In genomic region chr9:41805491-41806288, GRCm38 (mm10) we compare ENCODE assay signal across 9 mouse cellular contexts.
DNase-seq lines count a peak whose midpoint lies in the region; ATAC-seq lines count a peak whose summit lies in the region.
"Had no signal": no experiment of that assay in that cellular context is flagged by ENCODE, and none has a peak within 500 bp of the region (broad histone marks: within the 10 kb centered on the region; RNA-seq: fewer than 3 reads in every experiment).

No protein-coding gene starts in this region.

- H3K4me2 ChIP-seq in heart, embryonic 15.5 days, result 0 out of 2 replicates have a peak overlapping the region, but pooled peaks have one; percentile 21
- 0 out of 2 replicates have a peak overlapping the region, but pooled peaks have one; percentile 13 for H3K4me2 ChIP-seq in hindbrain, embryonic 12.5 days (replicated peaks)

- no peaks in the 10 kb centered on the region for H3K9me3 ChIP-seq in heart, embryonic 15.5 days (replicated peaks)
- no peaks in the 10 kb centered on the region for H3K9me3 ChIP-seq in hindbrain, embryonic 12.5 days (replicated peaks)
- H3K9me3 ChIP-seq in midbrain, embryonic 10.5 days (replicated peaks), result peaks cover 7% of the 10 kb centered on the region

- no peaks in the 10 kb centered on the region for H3K27me3 ChIP-seq in heart, embryonic 15.5 days
- H3K27me3 ChIP-seq in hindbrain, embryonic 12.5 days, result no peaks in the 10 kb centered on the region; the same call in 1 of the 2 replicates
- H3K27me3 ChIP-seq in midbrain, embryonic 10.5 days (ENCODE audit: low read depth, poor library complexity, severe bottlenecking), result no peaks in the 10 kb centered on the region

- DNase-seq in heart, adult 8-10 months (ENCODE audit: low spot score), result no peak
- peak; percentile 81 for DNase-seq in embryo, embryonic 10 days (ENCODE audit: low spot score)
- DNase-seq in midbrain, embryonic 10.5 days (ENCODE audit: low spot score), result peak; percentile 77
- DNase-seq in adrenal gland, postnatal 25 days, result no peak
- DNase-seq in thymus, adult 18-20 months, result no peak
- DNase-seq in left cerebral cortex, postnatal 14 days (ENCODE audit: low spot score in 2 of 2), result no peak

- no peak for ATAC-seq in heart, embryonic 15.5 days (replicated peaks; ENCODE audit: insufficient number of reproducible peaks, insufficient read depth, low FRiP score, low read depth)
- ATAC-seq in hindbrain, embryonic 12.5 days (ENCODE audit: low FRiP score), result peak; percentile 46; the same call in 1 of the 2 replicates

- no peak overlapping the region for H3K9ac ChIP-seq in heart, embryonic 15.5 days
- H3K9ac ChIP-seq in hindbrain, embryonic 12.5 days, result no peak overlapping the region

- H3K27ac ChIP-seq in heart, embryonic 15.5 days, result peak overlapping the region; percentile 41
- H3K27ac ChIP-seq in hindbrain, embryonic 12.5 days, result peak overlapping the region; percentile 82
- H3K27ac ChIP-seq in midbrain, embryonic 10.5 days (replicated peaks), result peak overlapping the region; percentile 89

- no peak overlapping the region for H3K4me3 ChIP-seq in heart, embryonic 15.5 days
- no peak overlapping the region for H3K4me3 ChIP-seq in hindbrain, embryonic 12.5 days
- H3K4me3 ChIP-seq in midbrain, embryonic 10.5 days, result peak overlapping the region; percentile 40
- H3K4me3 ChIP-seq: erythroblast, embryonic 14.5 days had no signal

- 38% methylated on average over 15 of the region's 15 CpGs for WGBS in heart, embryonic 15.5 days
- 44% methylated on average over 15 of the region's 15 CpGs for WGBS in hindbrain, embryonic 12.5 days
- WGBS in midbrain, embryonic 10.5 days, result 25% methylated on average over 15 of the region's 15 CpGs

- intact Hi-C loops in left cerebral cortex, postnatal 14 days (cut with DNase I), result no loop called here

- H3K36me3 ChIP-seq in heart, embryonic 15.5 days, result no peaks in the 10 kb centered on the region
- H3K36me3 ChIP-seq in hindbrain, embryonic 12.5 days, result no peaks in the 10 kb centered on the region
- peaks cover 15% of the 10 kb centered on the region for H3K36me3 ChIP-seq in midbrain, embryonic 10.5 days

- H3K4me1 ChIP-seq in heart, embryonic 15.5 days (replicated peaks), result peaks cover 17% of the 10 kb centered on the region
- H3K4me1 ChIP-seq in hindbrain, embryonic 12.5 days, result peaks cover 25% of the 10 kb centered on the region
- peaks cover 35% of the 10 kb centered on the region for H3K4me1 ChIP-seq in midbrain, embryonic 10.5 days

Comparison
In these comparisons a context has a peak if more than half of its experiments do, and no peak if none do; other contexts are left out.
1. DNase-seq: peak in embryo, embryonic 10 days (single experiment) and midbrain, embryonic 10.5 days (single experiment); none in heart, adult 8-10 months (single experiment), adrenal gland, postnatal 25 days (single experiment), thymus, adult 18-20 months (0 of 2) and left cerebral cortex, postnatal 14 days (0 of 2).
2. Peak in every context shown above with its lines, with median percentiles within 50 percentile points of each other: H3K27ac ChIP-seq.